Mouse (Mus musculus) thymus, postnatal 25 days (tissue): ENCODE data around the gene Xbp1.

Source experiments
- DNase-seq: peaks from one replicate; pipeline ENCODE4 v3.0.0; 2022

Gene Xbp1

DNA sequence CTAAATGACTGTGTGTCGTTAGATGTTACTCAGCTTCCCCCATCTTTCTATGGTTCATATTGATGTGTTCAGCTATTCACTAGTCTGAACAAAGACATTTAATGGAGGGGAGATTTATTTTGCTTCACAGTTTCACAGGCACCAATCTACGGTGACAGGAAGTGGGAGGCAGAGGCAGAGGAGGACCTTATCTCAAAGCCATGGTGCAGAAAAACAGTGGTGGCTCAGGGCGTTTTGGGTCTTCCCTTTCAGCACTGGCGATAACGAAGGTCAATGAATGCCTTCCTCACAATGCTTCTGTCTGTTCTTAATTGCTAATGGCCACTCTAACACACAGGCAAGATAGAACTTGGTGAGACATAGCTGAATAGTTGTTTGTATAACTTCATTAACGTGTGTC is 54.6 kb downstream of the Xbp1 start:
- peak; percentile 8 for DNase-seq
